26 mouse cellular contexts compared by ENCODE assay signal in the genomic region with DNA sequence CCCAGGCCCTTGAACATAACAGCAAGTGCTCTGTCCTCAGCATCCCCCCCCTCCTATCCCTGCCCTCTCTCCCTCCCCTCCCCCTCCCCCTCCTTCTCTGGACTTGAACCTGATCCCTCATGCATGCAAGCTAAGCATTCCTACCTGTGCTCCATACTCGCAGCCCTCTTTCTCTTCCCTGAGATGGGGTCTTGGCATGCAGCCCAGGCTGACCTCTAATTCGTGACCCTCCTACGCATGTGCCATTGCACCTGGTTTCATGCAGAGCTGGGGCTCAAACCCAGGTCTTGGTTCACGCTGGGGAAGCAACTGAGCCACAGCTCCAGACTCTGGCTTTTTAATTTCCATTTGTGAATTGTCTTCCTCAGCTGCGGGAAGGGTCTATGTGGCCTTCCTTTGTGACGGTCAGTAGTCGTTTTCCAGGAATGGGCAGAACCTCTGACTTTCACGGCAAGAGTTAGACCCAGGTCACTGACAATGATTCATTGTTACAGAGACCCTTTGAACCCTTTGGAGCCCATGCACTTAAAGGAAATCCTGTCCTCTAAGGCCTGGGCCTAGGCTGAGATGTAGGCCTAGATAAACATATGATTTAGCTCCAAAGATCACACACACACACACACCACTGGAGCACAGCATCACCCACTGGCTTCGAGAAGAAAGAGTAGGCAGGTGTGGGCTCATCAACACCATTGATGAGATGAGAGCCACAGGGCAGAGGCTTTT. TPM values are rescaled to one million over a fixed set of nuclear protein-coding genes. Genes with fewer than 3 reads are reported as not detected.
A peak's percentile ranks its signal among the peaks of the same experiment; 100 is the strongest.
DNase-seq lines count a peak whose midpoint lies in the region; ATAC-seq and TF ChIP-seq lines count a peak whose summit lies in the region.
"Had no signal": no experiment of that assay in that cellular context is flagged by ENCODE, and none has a peak within 500 bp of the region (broad histone marks: within the 10 kb centered on the region; RNA-seq: fewer than 3 reads in every experiment).

No protein-coding gene starts in this region.

- peak; percentile 36 for DNase-seq in kidney, postnatal 10 days
- no peak for DNase-seq in kidney, adult 18-20 months
- peak; percentile 44 for DNase-seq in midbrain, embryonic 11.5 days (ENCODE audit: low spot score, missing footprints)
- DNase-seq in midbrain, postnatal 0 days (ENCODE audit: low spot score): no peak
- DNase-seq in embryonic facial prominence, embryonic 10.5 days (ENCODE audit: low spot score): no peak
- DNase-seq: adrenal gland, adult 8-10 months; adrenal gland, postnatal 36 days; cerebellum, adult 11 months; cerebellum, adult 8-10 months; cerebellum, postnatal 25 days; gastrocnemius, postnatal 14 days had no signal

- WGBS in intestine, postnatal 0 days: 69% methylated on average over 9 of the region's 9 CpGs
- WGBS in intestine, embryonic 15.5 days: 58% methylated on average over 9 of the region's 9 CpGs
- 74% methylated on average over 9 of the region's 9 CpGs for WGBS in midbrain, embryonic 11.5 days
- WGBS in midbrain, postnatal 0 days: 75% methylated on average over 9 of the region's 9 CpGs
- 77% methylated on average over 9 of the region's 9 CpGs for whole genome bisulfite sequencing in small intestine, adult 2 months
- WGBS in embryonic facial prominence, embryonic 10.5 days: 61% methylated on average over 9 of the region's 9 CpGs

- peaks cover 4% of the 10 kb centered on the region; the same call in 1 of the 2 replicates for H3K9me3 ChIP-seq in intestine, postnatal 0 days (ENCODE audit: control insufficient read depth)
- H3K9me3 ChIP-seq in intestine, embryonic 15.5 days: no peaks in the 10 kb centered on the region
- H3K9me3 ChIP-seq in midbrain, embryonic 11.5 days (ENCODE audit: control insufficient read depth, low read length): no peaks in the 10 kb centered on the region
- H3K9me3 ChIP-seq in midbrain, postnatal 0 days (ENCODE audit: low read length): no peaks in the 10 kb centered on the region
- H3K9me3 ChIP-seq in embryonic facial prominence, embryonic 10.5 days: no peaks in the 10 kb centered on the region
- H3K9me3 ChIP-seq: embryonic facial prominence, embryonic 13.5 days; forebrain, embryonic 12.5 days; heart, embryonic 10.5 days; heart, embryonic 15.5 days; hindbrain, embryonic 10.5 days had no signal

- no peak overlapping the region for H3K4me2 ChIP-seq in intestine, postnatal 0 days (replicated peaks; ENCODE audit: low read depth)
- no peak overlapping the region for H3K4me2 ChIP-seq in intestine, embryonic 15.5 days (replicated peaks)
- H3K4me2 ChIP-seq in midbrain, embryonic 11.5 days: no peak overlapping the region
- H3K4me2 ChIP-seq in midbrain, postnatal 0 days (ENCODE audit: low read depth, low read length, poor library complexity, severe bottlenecking): no peak overlapping the region
- H3K4me2 ChIP-seq: embryonic facial prominence, embryonic 13.5 days; forebrain, embryonic 12.5 days; heart, embryonic 15.5 days; hindbrain, embryonic 14.5 days had no signal

- H3K27ac ChIP-seq in intestine, postnatal 0 days (ENCODE audit: low read depth, low read length): no peak overlapping the region
- no peak overlapping the region for H3K27ac ChIP-seq in intestine, embryonic 15.5 days
- no peak overlapping the region for H3K27ac ChIP-seq in midbrain, embryonic 11.5 days (ENCODE audit: low read depth, low read length)
- no peak overlapping the region for H3K27ac ChIP-seq in midbrain, postnatal 0 days (ENCODE audit: low read depth, low read length)
- H3K27ac ChIP-seq in small intestine, adult 2 months (ENCODE audit: insufficient read depth, low read depth, low read length): no peak overlapping the region
- H3K27ac ChIP-seq in embryonic facial prominence, embryonic 10.5 days (replicated peaks): no peak overlapping the region
- H3K27ac ChIP-seq: embryonic facial prominence, embryonic 13.5 days; forebrain, embryonic 12.5 days; heart, embryonic 10.5 days; heart, embryonic 15.5 days; hindbrain, embryonic 10.5 days; hindbrain, embryonic 14.5 days had no signal

- H3K27me3 ChIP-seq in intestine, postnatal 0 days (replicated peaks; ENCODE audit: control insufficient read depth, insufficient read depth, low read length): no peaks in the 10 kb centered on the region
- no peaks in the 10 kb centered on the region for H3K27me3 ChIP-seq in intestine, embryonic 15.5 days (replicated peaks)
- no peaks in the 10 kb centered on the region for H3K27me3 ChIP-seq in midbrain, embryonic 11.5 days (ENCODE audit: control insufficient read depth, insufficient read depth, low read length)
- no peaks in the 10 kb centered on the region for H3K27me3 ChIP-seq in midbrain, postnatal 0 days (ENCODE audit: insufficient read depth, low read length)
- H3K27me3 ChIP-seq in small intestine, adult 2 months (ENCODE audit: control insufficient read depth, insufficient read depth, low read length): no peaks in the 10 kb centered on the region
- H3K27me3 ChIP-seq in embryonic facial prominence, embryonic 10.5 days (replicated peaks; ENCODE audit: low read depth, poor library complexity, severe bottlenecking): no peaks in the 10 kb centered on the region
- H3K27me3 ChIP-seq: embryonic facial prominence, embryonic 13.5 days; forebrain, embryonic 12.5 days; heart, embryonic 15.5 days had no signal

- H3K9ac ChIP-seq in intestine, postnatal 0 days (ENCODE audit: low read depth, low read length): no peak overlapping the region
- H3K9ac ChIP-seq in intestine, embryonic 15.5 days: no peak overlapping the region
- no peak overlapping the region for H3K9ac ChIP-seq in midbrain, embryonic 11.5 days (ENCODE audit: low read length)
- H3K9ac ChIP-seq in midbrain, postnatal 0 days (replicated peaks; ENCODE audit: low read length, poor library complexity, severe bottlenecking): no peak overlapping the region
- H3K9ac ChIP-seq: embryonic facial prominence, embryonic 13.5 days; forebrain, embryonic 12.5 days; heart, embryonic 15.5 days; hindbrain, embryonic 14.5 days had no signal

- no peaks in the 10 kb centered on the region for H3K36me3 ChIP-seq in intestine, postnatal 0 days (ENCODE audit: control insufficient read depth, insufficient read depth)
- H3K36me3 ChIP-seq in intestine, embryonic 15.5 days: no peaks in the 10 kb centered on the region
- H3K36me3 ChIP-seq in midbrain, embryonic 11.5 days (ENCODE audit: control insufficient read depth, insufficient read depth, low read length): no peaks in the 10 kb centered on the region
- no peaks in the 10 kb centered on the region for H3K36me3 ChIP-seq in midbrain, postnatal 0 days (ENCODE audit: insufficient read depth, low read length)
- H3K36me3 ChIP-seq in small intestine, adult 2 months (ENCODE audit: control insufficient read depth, insufficient read depth, low read length): no peaks in the 10 kb centered on the region
- no peaks in the 10 kb centered on the region for H3K36me3 ChIP-seq in embryonic facial prominence, embryonic 10.5 days (replicated peaks)
- H3K36me3 ChIP-seq: embryonic facial prominence, embryonic 13.5 days; forebrain, embryonic 12.5 days; heart, embryonic 10.5 days; heart, embryonic 15.5 days; hindbrain, embryonic 10.5 days had no signal

- TF ChIP-seq CTCF in intestine, postnatal 0 days (IDR thresholded peaks at IDR 0.05; ENCODE audit: low read depth): 0 out of 2 replicates have a peak, but pooled peaks have one; percentile 16
- TF ChIP-seq CTCF in midbrain, postnatal 0 days (IDR thresholded peaks at IDR 0.05): no peak
- TF ChIP-seq CTCF in small intestine, adult 2 months (IDR thresholded peaks at IDR 0.05; ENCODE audit: extremely low read depth, insufficient read length, insufficient replicate concordance, low read depth, low read length): no peak

- ATAC-seq in intestine, postnatal 0 days: no peak
- ATAC-seq in intestine, embryonic 15.5 days: no peak
- no peak for ATAC-seq in midbrain, embryonic 11.5 days (ENCODE audit: low FRiP score)
- no peak for ATAC-seq in midbrain, postnatal 0 days (ENCODE audit: low FRiP score)
- ATAC-seq: forebrain, embryonic 16.5 days had no signal

- no peak overlapping the region for H3K4me3 ChIP-seq in intestine, postnatal 0 days (ENCODE audit: low read depth, low read length)
- H3K4me3 ChIP-seq in intestine, embryonic 15.5 days (replicated peaks): no peak overlapping the region
- no peak overlapping the region for H3K4me3 ChIP-seq in midbrain, embryonic 11.5 days (ENCODE audit: low read depth, low read length)
- H3K4me3 ChIP-seq in midbrain, postnatal 0 days (ENCODE audit: low read depth, low read length): no peak overlapping the region
- peak overlapping the region; percentile 29; the same call in 1 of the 2 replicates for H3K4me3 ChIP-seq in small intestine, adult 2 months (ENCODE audit: low read depth, low read length)
- H3K4me3 ChIP-seq in embryonic facial prominence, embryonic 10.5 days: no peak overlapping the region
- H3K4me3 ChIP-seq: embryonic facial prominence, embryonic 13.5 days; forebrain, embryonic 12.5 days; heart, embryonic 10.5 days; heart, embryonic 15.5 days; hindbrain, embryonic 10.5 days had no signal

- TF ChIP-seq POLR2A in small intestine, adult 2 months (IDR thresholded peaks at IDR 0.05; ENCODE audit: low read depth, low read length): no peak

- H3K4me1 ChIP-seq in intestine, postnatal 0 days (replicated peaks; ENCODE audit: control insufficient read depth, insufficient read depth, low read length): 0 out of 2 replicates have a peak, but pooled peaks cover 6% of the 10 kb centered on the region
- no peaks in the 10 kb centered on the region for H3K4me1 ChIP-seq in intestine, embryonic 15.5 days (replicated peaks)
- no peaks in the 10 kb centered on the region for H3K4me1 ChIP-seq in midbrain, embryonic 11.5 days (ENCODE audit: control insufficient read depth, insufficient read depth, low read length)
- H3K4me1 ChIP-seq in midbrain, postnatal 0 days (ENCODE audit: insufficient read depth, low read length): no peaks in the 10 kb centered on the region
- no peaks in the 10 kb centered on the region for H3K4me1 ChIP-seq in small intestine, adult 2 months (ENCODE audit: control insufficient read depth, insufficient read depth, insufficient read length, low read length)
- H3K4me1 ChIP-seq in embryonic facial prominence, embryonic 10.5 days: peaks cover 6% of the 10 kb centered on the region; the same call in 1 of the 2 replicates
- H3K4me1 ChIP-seq: embryonic facial prominence, embryonic 13.5 days; forebrain, embryonic 12.5 days; heart, embryonic 10.5 days; heart, embryonic 15.5 days had no signal

RNA-seq across cellular contexts. Expression of a gene that starts 12.1 kb away (rescaled TPM):
- 6.8 and 7.6 TPM in 2 replicates for polyA plus RNA-seq in intestine, postnatal 0 days (2015; fragmentation: Nextera tagmentation; extraction: Ambion mirVana)
- polyA plus RNA-seq in intestine, embryonic 15.5 days (2015; fragmentation: Nextera tagmentation; extraction: Ambion mirVana): 5.0 TPM in 2 replicates
- polyA plus RNA-seq in midbrain, embryonic 11.5 days (2014; fragmentation: Nextera tagmentation; extraction: Ambion mirVana): 4.2 and 5.1 TPM in 2 replicates
- total RNA-seq in midbrain, postnatal 0 days (2014; rRNA removed): 18.0 and 27.1 TPM in 2 replicates
- polyA plus RNA-seq in midbrain, postnatal 0 days (2015; fragmentation: Nextera tagmentation; extraction: Ambion mirVana): 15.7 and 17.8 TPM in 2 replicates
- polyA plus RNA-seq in small intestine, adult 2 months (2012; rRNA removed): 8.6 and 16.7 TPM in 2 replicates
- polyA plus RNA-seq in embryonic facial prominence, embryonic 10.5 days (2016; fragmentation: Nextera tagmentation; extraction: Ambion mirVana): 7.4 and 7.9 TPM in 2 replicates
- total RNA-seq: granulocyte monocyte progenitor cell, adult 5-6 weeks had no signal

RNA-seq across cellular contexts. Expression of a gene that starts 19.3 kb away (rescaled TPM):
- polyA plus RNA-seq in intestine, postnatal 0 days (2015; fragmentation: Nextera tagmentation; extraction: Ambion mirVana): not detected in 2 replicates
- polyA plus RNA-seq in intestine, embryonic 15.5 days (2015; fragmentation: Nextera tagmentation; extraction: Ambion mirVana): not detected in 2 replicates
- 0.22 TPM in 1 of 2 replicates, not detected in the other for polyA plus RNA-seq in midbrain, embryonic 11.5 days (2014; fragmentation: Nextera tagmentation; extraction: Ambion mirVana)
- not detected in 2 replicates for total RNA-seq in midbrain, postnatal 0 days (2014; rRNA removed)
- polyA plus RNA-seq in midbrain, postnatal 0 days (2015; fragmentation: Nextera tagmentation; extraction: Ambion mirVana): 0.37 and 0.42 TPM in 2 replicates
- 0.35 TPM in 1 of 2 replicates, not detected in the other for polyA plus RNA-seq in small intestine, adult 2 months (2012; rRNA removed)
- not detected in 2 replicates for polyA plus RNA-seq in embryonic facial prominence, embryonic 10.5 days (2016; fragmentation: Nextera tagmentation; extraction: Ambion mirVana)
- total RNA-seq: adrenal gland, adult 8-10 months; adrenal gland, postnatal 36 days; ES-E14; gastrocnemius, postnatal 14 days; granulocyte monocyte progenitor cell, adult 5-6 weeks; heart, postnatal 25 days had no signal
- polyA plus RNA-seq: cortical plate, adult 2 months; embryonic facial prominence, embryonic 13.5 days; forebrain, embryonic 12.5 days; forebrain, embryonic 16.5 days; frontal cortex, adult 2 months; heart, embryonic 10.5 days; heart, embryonic 15.5 days; hindbrain, embryonic 10.5 days had no signal

RNA-seq across cellular contexts. Expression of a gene that starts 20.6 kb away (rescaled TPM):
- polyA plus RNA-seq in intestine, postnatal 0 days (2015; fragmentation: Nextera tagmentation; extraction: Ambion mirVana): 9.4 and 10.5 TPM in 2 replicates
- polyA plus RNA-seq in intestine, embryonic 15.5 days (2015; fragmentation: Nextera tagmentation; extraction: Ambion mirVana): 16.4 and 16.7 TPM in 2 replicates
- 16.8 and 17.0 TPM in 2 replicates for polyA plus RNA-seq in midbrain, embryonic 11.5 days (2014; fragmentation: Nextera tagmentation; extraction: Ambion mirVana)
- total RNA-seq in midbrain, postnatal 0 days (2014; rRNA removed): 10.6 and 15.4 TPM in 2 replicates
- 9.2 and 11.1 TPM in 2 replicates for polyA plus RNA-seq in midbrain, postnatal 0 days (2015; fragmentation: Nextera tagmentation; extraction: Ambion mirVana)
- 6.4 and 7.2 TPM in 2 replicates for polyA plus RNA-seq in small intestine, adult 2 months (2012; rRNA removed)
- polyA plus RNA-seq in embryonic facial prominence, embryonic 10.5 days (2016; fragmentation: Nextera tagmentation; extraction: Ambion mirVana): 21.0 and 21.8 TPM in 2 replicates

RNA-seq across cellular contexts. Expression of a gene that starts 21.7 kb away (rescaled TPM):
- 9.2 and 9.6 TPM in 2 replicates for polyA plus RNA-seq in intestine, postnatal 0 days (2015; fragmentation: Nextera tagmentation; extraction: Ambion mirVana)
- 15.7 and 17.9 TPM in 2 replicates for polyA plus RNA-seq in intestine, embryonic 15.5 days (2015; fragmentation: Nextera tagmentation; extraction: Ambion mirVana)
- polyA plus RNA-seq in midbrain, embryonic 11.5 days (2014; fragmentation: Nextera tagmentation; extraction: Ambion mirVana): 24.5 and 28.8 TPM in 2 replicates
- 44.8 and 49.7 TPM in 2 replicates for total RNA-seq in midbrain, postnatal 0 days (2014; rRNA removed)
- 27.6 and 30.8 TPM in 2 replicates for polyA plus RNA-seq in midbrain, postnatal 0 days (2015; fragmentation: Nextera tagmentation; extraction: Ambion mirVana)
- 1.4 and 1.6 TPM in 2 replicates for polyA plus RNA-seq in small intestine, adult 2 months (2012; rRNA removed)
- 19.2 and 24.3 TPM in 2 replicates for polyA plus RNA-seq in embryonic facial prominence, embryonic 10.5 days (2016; fragmentation: Nextera tagmentation; extraction: Ambion mirVana)

RNA-seq across cellular contexts. Expression of a gene that starts 22.6 kb away (rescaled TPM):
- 0.39 and 0.46 TPM in 2 replicates for polyA plus RNA-seq in intestine, postnatal 0 days (2015; fragmentation: Nextera tagmentation; extraction: Ambion mirVana)
- polyA plus RNA-seq in intestine, embryonic 15.5 days (2015; fragmentation: Nextera tagmentation; extraction: Ambion mirVana): 0.23 and 0.34 TPM in 2 replicates
- polyA plus RNA-seq in midbrain, embryonic 11.5 days (2014; fragmentation: Nextera tagmentation; extraction: Ambion mirVana): 0.37 TPM in 1 of 2 replicates, not detected in the other
- total RNA-seq in midbrain, postnatal 0 days (2014; rRNA removed): not detected in 2 replicates
- polyA plus RNA-seq in midbrain, postnatal 0 days (2015; fragmentation: Nextera tagmentation; extraction: Ambion mirVana): 0.31 and 0.49 TPM in 2 replicates
- polyA plus RNA-seq in small intestine, adult 2 months (2012; rRNA removed): not detected in 2 replicates
- polyA plus RNA-seq in embryonic facial prominence, embryonic 10.5 days (2016; fragmentation: Nextera tagmentation; extraction: Ambion mirVana): 0.32 and 1.1 TPM in 2 replicates
- total RNA-seq: adrenal gland, adult 8-10 months; adrenal gland, postnatal 36 days; gastrocnemius, postnatal 14 days; heart, postnatal 25 days had no signal
- polyA plus RNA-seq: cortical plate, adult 2 months; frontal cortex, adult 2 months had no signal

Comparison
In these comparisons a context has a peak if more than half of its experiments do, and no peak if none do; other contexts are left out.
1. DNase-seq: peak in kidney, postnatal 10 days (single experiment) and midbrain, embryonic 11.5 days (single experiment); none in kidney, adult 18-20 months (single experiment), midbrain, postnatal 0 days (single experiment) and embryonic facial prominence, embryonic 10.5 days (single experiment).